Mouse (Mus musculus) erythroblast, embryonic 14.5 days (primary cell): ENCODE measurements around the gene Usp39.

Source experiments
- GATA1 ChIP-seq: IDR thresholded peaks from 2 replicates; pipeline ENCODE4 v1.6.1; 2012; ENCODE audit warnings: low read length, inconsistent platforms, mixed read lengths
- TAL1 ChIP-seq: IDR thresholded peaks from 3 replicates; pipeline ENCODE4 v1.6.1; 2012; ENCODE audit warnings: low read length, inconsistent platforms, mixed read lengths

GRCm38 (mm10) chr6:72283914-72284313 is 61.1 kb downstream of the Usp39 start:
- TF ChIP-seq GATA1 (no peak), TAL1 (no peak)
